Mouse (Mus musculus) Muller cell, postnatal 12 days (primary cell): ENCODE measurements at regions not wholly inside any gene's neighbourhood (a gene's known extent, or its start where the extent isn't known, plus 50 kb on each side); places are given as distances from the start of the nearest gene placed in this dataset.

Experiments
- DNase-seq: peaks from one replicate; pipeline ENCODE4 v3.0.0-alpha.2; 2015; ENCODE audit errors: inconsistent ontology term

DNA sequence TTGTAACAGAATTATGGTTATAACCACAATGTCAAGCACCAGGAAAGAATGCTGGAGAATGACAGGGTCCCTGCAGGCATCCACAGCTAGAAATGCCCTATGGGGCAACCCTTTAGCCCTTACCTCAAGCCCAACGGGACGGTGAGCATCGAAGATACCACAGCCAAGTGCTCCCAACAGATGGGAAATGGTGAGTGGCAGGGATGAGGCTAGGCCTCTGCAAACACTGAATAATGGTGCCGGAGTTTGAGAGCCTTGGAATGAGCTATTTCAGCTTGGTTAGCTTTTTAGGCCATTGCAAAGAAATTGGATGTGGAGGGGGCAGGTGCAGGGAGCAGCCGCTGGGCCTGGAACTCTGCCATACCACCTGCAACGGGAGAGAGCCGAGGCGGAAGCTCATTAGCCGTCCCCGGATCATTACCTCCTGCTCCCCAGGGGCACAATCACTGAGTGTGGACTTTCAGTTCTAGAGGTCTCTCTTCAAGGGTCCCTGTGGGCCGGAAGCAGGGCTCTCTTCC lies 117.9 kb downstream of the Usp31 start:
- DNase-seq: peak; percentile 59

DNA sequence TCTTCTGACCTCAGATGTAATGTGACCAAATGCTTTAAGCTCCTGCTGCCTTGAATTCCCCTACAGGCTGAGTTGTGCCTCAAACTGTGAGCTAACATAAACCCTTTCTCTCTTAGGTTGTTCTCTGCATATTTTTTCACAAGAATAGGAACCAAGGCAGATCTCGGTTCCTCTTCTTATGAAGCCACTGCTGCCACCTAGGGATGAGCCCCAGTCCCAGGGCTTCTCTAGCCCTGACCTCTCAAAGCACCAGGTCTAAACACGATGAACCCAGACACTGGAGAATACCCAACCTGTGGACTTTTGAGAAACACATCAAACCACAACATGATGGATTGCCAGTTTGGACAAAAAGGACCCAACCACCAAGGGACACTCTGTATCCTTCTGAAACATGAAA lies 119.3 kb downstream of the Usp31 start:
- DNase-seq: no peak

DNA sequence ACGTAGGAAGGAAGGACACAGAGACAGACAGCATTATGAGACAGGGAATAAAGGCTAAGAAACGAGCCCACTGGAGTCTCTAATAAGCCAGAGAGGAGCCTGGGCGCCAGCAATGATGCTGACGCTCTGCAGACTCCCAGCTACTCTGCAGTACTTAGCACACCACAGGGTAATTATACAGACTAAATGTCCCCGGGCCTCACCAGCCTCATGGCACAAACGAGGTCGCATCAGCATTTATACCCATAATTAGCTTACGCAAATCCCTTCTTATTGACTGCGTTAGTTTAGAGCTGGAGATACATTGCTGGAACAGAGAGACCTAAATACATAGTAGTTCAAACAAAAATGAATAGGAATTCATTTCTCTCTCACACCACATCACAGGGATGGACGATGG lies 121.3 kb downstream of the Usp31 start:
- DNase-seq: no peak

DNA sequence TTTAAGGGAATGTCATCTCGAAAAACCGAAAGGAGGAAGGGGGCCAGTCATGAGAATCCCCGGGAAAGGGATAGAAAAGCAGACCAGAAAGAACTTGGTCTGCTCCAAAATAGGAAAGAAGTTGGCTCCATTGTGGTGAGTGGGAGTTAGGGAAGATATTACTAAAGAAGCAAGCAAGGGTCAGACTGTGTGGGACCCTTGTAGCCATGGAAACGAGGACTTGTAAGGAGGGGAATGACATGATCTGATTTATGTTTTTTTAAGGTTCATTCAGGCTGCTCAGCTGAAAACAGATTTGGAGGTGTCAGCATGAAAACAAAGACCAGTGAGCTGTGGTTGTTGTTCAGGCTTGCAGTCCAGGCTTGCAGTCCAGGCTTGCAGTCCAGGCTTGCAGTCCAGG lies 127.6 kb downstream of the Usp31 start:
- no peak for DNase-seq

DNA sequence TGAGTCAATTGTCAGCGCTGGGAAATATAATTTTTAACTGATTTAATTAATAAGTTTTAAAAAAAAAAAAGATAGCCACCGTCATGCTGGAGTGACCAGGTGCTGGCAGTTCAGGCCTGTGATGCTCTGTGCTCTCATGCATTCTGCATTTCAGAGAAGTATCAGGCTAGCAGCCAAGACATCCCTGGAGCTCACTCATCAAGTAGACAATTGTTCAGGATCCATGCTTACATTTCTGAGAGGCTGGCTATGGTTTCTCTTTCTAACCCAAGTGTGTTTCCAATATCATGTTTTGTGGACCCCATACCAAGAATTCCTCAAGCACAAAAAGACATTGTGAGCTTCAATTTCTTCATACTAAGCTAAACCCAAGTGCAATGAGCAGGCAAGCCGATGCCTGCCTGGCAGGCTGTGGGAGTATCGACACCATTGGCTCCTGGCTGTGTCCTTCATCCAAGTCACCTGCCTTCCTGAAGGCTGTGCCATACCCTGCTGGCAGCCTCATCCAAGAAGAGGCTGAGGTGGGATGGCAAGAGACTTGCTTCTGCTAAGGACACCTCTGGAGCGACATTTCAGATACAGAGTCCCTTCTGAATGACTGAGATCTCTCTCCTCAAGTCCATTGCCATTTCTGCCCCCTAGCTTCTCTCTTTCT lies 134.2 kb downstream of the Usp31 start:
- peak; percentile 88 for DNase-seq

DNA sequence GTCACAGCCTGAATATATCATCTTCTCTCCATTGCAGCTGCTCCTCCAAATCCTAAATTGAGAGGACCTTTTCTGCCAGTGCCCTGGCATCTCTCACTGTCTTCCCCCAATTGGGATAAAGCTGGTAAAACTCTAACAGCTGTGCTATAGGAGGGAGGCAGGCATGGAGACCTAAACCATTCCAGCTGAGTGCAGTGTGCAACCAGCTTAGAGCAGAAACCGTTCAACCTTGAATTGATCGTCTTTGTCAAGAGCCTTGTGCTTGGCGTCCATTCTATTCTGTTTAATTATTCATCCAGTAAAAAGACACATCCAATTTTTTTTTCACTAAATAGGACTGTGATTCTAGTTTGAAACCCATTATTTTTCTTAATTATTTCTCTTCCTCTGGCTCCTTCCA lies 135.3 kb downstream of the Usp31 start:
- no peak for DNase-seq

DNA sequence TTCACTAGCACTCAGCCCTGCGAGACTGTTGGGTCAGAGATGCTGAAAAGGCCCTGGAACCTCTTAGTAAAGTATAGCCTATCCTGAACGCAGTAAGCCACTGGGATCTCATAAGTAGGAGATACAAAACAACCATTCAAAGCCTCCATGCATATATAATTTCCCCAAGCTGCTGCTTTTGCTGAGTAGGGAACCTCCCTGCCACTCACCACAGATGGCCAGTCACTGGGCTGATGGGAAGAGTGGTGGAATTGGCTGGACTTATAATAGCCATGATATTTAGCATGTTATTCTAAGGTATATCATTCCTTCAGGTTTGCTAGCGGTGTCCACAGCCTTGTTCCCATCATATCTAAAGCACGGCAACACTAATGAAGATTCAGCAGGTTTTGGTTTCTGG lies 135.8 kb downstream of the Usp31 start:
- DNase-seq: no peak

DNA sequence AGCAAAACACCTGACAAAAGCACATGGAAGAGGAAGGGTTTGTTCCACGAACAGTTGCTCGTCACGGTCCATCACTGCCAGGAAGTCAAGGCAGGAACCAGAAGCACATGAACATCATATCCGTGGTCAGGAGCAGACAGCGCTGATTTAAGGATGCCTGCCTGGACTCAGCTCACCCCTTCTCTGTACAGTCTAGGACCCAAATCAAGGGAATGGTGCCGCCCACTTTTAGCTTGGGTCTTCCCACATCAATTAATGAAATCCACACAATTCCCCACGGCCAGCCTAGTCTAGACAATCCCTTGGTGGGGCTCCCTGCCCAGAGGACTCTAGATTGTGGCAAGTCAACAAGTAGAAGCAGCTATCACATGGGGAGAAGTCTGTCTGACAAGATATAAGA lies 137.8 kb downstream of the Usp31 start:
- DNase-seq: no peak

DNA sequence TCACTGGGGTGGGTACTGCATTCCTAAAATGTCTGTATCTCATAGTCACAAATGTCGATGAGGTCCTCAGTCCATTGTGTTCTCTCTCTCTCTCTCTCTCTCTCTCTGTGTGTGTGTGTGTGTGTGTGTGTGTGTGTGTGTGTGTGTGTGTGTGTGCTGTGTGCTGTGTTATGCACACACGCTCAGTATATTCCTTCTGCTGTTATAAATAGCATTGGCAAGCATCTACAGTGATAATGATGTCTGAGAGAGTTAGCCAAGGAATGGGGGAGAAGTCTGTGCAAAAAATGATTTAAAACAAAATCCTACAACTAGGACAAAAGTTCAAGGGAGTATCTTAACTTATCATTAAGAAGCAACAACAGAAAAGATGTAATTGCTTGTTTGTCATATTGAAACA lies 139.0 kb downstream of the Usp31 start:
- DNase-seq: peak; percentile 78

DNA sequence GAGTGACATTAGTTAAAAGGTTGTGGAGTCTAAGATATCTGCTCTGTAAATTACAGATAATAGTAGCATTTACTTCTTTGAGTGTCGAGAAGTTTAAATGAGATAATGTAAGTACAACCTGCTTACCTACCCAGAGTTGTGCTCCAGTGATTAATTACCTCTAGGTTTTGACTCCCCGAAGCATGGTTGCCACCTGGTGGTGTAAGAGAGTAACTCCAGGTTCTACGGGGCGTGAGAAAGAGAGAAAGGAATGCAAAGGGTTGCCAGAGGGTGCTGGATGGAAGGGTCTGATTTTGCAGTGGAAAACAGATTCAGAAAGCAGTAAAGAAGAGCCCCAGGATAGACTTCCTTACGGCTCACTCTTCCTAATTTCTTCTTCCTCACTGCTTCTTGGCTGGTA lies 143.5 kb downstream of the Usp31 start:
- peak; percentile 64 for DNase-seq

DNA sequence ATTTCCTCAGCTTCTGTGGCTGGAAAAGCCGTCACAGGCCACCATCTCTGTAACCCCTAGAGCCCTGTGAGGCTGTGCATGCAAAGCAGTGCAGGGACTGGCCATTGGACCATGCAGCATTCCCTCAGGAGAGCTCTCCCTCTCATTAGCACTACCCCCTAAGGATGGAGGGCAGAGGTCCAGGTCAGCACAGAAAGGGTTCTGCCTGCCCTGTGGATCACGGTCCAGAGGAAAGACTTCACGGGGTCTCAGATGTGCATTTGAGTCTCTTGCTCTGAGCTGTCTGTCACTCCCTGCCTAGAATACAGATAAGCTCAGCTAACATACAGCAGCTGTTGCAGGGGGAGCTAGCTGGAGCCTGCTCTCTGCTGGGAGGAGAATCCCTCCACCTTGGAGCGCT lies 151.6 kb downstream of the Usp31 start:
- DNase-seq: no peak
